Mouse (Mus musculus): Measurements from ENCODE around the gene Ppp1r11. TPM values are rescaled to one million over a fixed set of nuclear protein-coding genes. Genes with fewer than 3 reads are reported as not detected.

Gene Ppp1r11
- total and polyA plus RNA-seq, 3 experiments, result 23.1 to 111 (median 104) TPM

DNA sequence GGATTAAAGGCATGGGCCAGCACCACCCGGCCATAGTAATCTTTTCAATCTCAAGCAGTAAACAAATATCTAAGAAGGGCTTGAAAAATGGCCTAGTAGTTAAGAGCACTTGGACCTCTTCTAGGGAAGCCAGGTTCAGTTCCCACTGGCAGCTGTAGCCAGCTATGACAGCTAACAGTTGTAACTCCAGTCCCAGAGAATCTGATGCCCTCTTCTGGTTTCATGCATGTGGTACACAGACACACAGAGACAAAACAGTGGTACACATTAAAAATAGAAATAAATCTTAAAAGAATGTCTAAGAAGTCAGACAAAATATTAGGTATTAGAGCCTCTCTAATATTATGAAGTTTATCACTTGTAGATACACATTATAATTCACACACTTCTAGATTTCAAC is 9.6 kb upstream of the Ppp1r11 start:
- DNase-seq, result no peak

DNA sequence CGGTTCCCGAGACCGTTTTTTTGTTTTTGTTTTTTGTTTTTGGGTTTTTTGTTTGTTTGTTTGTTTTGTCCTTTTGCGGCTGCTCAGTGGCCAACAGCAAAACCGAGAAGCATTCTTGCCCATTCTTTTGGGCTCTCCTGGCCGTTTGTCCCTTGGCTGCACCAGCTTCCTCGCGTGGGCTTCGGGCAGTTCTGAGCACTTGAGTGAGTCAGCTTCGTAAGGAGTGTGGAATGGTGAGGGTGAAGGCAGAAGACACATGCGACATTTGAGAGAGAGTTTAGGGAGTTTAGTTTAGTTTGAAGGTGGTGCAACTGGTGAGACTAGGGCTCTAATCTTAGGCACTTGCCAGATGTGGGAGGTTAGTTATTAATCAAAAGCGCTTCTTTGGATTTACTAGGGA is 7.3 kb upstream of the Ppp1r11 start:
- DNase-seq, result no peak

DNA sequence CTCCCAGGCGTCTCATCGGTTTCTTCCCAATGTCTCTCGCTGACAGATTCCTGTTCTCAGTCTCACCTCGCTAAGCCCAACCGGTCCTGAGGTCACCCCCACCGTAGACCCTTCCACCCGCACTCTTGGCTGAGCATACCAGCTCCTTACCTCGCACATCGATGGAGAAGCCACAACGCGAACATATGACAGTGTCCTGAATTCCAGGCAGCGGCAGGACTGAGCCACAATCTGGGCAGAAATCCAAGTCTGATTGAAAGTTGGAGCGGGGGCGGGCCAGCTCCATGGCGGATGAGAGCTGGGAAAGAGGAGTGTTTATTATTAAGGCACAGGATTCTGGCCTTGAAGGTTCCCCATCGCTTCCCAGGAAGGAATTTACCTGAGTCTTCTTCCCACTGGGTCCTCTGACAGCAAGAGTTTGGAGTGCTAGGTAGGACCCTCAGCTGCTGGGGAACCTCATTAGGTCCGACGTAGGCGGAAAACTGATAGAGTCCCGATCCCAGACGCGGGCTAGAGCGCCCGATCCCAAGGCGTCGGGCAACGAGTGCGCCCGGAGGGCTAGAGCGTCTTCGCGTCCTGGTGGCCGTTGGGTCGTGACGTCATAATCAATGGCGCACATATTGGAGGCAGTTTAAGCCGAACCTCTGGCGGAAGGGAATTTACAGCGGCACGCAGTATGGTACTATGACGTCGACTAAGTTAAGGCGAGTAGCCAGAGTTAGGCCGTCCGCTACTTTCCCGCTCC is 6.6 kb upstream of the Ppp1r11 start, which contains the start of the genes Znrd1 and Znrd1as:
TSS of gene Znrd1 (minus strand) at position 561 of the 745 bp plus-strand sequence.
TSS of gene Znrd1as (plus strand) at position 594 of the 745 bp plus-strand sequence.
- DNase-seq, result peak; percentile 96

DNA sequence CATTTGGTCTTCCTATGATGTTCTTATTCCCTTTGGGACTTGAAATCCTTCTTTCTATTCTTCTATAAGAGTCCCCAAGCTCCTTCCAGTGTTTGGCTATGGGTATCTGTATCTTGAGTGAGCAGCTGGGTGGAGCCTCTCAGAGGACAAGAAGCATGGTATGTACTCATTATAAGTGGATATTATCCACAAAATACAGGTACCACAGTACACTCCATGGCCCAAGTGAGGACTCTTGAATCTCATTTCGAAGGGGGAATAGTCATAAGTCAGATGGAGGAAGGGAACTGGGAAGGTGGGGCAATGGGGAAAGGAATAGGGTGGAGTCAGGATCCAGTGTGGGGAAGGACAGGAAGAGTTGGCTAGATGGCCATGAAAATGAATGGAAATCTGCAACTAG is 1.5 kb upstream of the Ppp1r11 start:
- no peak for DNase-seq

DNA sequence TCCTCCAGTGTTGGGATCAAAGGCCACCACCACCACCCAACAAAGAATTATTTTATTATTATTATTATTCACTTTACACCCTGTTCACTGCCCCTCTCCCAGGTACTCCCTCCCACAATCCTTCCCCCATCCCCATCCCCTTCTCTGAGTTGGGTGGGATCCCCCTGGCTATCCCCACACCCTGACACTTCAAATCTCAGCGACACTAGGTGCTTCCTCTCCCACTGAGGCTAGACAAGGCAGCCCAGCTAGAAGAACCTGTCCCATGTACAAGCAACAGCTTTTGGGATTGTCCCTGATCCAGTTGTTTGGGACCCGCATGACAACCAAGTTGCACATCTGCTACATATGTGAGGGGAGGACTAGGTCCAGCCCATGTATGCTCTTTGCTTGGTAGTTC is 1.1 kb upstream of the Ppp1r11 start:
- no peak for DNase-seq

DNA sequence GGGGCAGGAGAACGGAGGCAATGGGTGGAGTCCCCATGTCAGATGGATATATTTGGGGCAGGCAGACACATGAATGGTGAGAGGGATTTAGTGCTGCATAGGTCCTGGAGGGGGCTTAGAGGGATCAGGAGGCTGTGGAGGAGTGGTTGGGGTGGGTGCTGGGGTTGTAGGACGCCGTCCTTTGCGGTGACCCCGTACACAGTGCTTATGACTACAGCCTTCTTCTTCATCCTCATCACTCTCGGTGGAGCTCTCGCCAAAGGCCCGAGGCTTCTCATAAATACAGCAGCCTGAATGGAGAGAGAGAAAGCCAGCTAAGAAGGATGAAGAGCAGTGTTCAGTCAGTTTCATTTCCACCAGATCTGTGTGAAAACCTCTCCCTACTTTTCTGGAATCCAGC is 2.3 kb downstream of the Ppp1r11 start:
- no peak for DNase-seq

DNA sequence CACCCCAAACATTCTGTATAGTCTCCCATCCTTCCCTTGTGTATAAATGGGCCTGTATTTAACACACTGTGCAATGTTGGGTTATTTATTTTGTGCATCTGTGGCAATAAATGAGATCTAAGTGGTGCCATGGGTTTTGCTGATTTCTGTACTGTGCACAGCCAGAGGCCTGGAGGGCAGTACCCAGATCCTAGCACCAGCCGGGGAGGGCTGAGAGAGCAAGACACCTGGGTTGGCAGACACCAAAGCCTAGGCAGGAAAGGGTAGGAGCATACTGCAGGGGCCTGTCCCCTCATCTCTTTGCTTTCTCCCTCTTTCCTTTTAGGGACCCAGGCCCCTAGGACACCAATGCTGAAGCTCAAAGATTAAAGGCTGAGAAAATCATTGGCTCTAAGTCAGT is 3.3 kb downstream of the Ppp1r11 start:
- DNase-seq, result no peak

DNA sequence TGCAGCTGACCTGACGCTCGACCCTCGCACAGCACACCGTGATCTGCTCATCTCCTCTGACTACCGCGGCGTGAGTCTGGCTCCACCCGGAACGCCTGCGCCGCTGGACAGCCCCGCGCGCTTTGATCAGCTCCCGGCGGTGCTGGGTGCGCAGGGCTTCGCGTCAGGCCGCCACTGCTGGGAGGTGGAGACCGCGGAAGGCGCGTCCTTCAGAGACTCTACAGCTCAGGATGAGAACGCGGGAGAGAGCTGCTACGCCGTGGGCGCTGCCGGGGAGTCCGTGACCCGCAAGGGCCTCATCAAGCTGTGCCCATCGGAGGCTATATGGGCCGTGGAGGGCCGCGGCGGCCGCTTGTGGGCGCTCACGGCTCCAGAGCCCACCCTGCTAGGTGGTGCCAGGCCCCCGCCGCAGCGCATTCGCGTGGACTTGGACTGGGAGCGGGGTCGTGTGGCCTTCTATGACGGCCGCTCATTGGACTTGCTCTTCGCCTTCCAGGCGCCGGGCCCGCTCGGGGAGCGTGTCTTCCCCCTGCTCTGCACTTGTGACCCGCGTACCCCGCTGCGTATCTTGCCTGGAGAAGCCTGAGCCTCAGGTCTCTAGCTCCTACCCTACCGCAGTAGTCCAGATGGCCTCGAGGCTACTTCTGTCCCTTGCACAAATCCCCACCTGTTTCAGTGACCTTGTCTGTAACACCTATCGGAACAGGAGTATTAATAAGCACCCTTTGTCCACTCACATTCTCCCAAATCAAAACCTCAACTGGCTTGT is 4.3 kb downstream of the Ppp1r11 start:
- peak; percentile 85 for DNase-seq

DNA sequence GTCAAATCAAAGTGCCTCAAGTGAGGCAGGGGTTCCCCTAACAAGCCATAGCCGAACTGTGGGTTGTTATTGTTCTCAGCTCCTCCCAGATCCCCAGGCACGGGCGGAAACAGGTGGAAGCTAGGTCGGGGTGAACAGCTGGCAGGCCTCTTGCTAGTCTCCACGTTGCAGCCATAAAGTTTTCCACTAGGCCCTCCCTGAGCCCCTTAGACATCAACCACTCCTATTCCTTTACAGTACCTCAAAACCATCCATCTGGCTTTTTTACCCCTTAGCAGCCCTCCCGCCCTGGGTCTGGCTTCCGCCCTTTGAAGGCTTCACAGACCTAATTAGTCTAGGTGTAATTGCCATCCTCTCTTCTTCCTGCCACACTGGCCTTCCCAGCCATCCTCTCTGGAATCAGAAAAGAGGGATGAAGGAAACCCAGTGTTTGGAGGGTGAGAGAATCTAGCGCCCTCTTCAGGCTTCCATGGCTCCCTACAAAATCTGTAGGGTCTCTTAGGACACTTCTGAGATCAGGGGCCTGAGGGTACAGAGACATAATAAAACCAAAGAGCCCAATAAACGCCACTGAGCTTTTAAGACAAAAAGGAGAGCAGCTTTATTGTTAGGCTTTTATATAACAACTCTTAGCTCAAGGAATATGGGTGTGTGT is 7.3 kb downstream of the Ppp1r11 start:
- no peak for DNase-seq

DNA sequence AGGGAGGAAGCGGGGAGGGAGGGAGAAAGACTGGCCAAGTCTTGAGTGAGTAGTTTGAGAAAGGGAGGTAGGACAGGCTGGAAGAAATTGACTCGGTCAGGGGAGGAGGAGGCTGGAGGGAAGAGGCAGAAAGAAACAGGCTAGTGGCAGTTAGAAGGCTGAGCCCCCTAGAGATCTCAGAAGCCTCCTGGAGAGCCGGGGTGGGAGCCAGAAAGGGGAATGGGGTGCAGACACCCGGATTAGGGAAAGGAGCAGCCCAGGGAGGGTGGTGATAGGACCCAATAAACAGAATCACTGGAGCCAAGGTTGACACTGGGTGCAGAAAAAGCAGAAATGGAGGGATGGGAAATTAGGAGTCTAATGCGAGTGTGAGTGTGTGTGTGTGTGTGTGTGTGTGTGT is 7.8 kb downstream of the Ppp1r11 start:
- no peak for DNase-seq

DNA sequence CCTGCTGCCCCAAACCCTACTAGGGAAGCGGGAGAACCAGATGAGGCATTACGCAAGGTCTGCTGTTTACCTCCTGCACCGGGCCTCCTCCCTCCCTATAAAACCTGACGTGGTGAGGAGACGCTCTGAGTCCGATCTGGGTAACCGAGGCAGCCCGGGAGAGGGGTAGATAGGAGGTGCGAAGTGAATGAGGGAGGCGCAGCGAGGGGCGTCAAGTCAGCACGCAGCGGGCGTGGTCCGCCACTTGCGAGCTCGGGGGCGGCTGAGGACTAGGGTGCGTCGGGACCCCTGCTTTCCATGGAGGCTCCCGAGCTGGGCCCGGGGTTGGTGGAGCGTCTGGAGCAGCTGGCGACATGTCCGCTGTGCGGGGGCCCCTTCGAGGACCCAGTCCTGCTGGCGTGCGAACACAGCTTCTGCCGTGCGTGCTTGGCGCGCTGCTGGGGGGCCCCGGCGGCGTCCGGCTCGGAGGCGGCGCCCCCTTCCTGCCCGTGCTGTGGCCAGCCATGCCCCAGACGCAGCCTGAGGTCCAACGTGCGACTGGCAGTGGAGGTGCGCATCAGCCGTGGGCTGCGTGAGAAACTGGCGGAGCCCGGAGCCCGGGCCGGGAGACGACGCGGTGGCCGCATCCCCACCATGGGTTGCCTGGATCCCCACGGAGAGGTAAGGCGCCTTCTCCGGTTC is 8.6 kb downstream of the Ppp1r11 start, which contains the start of gene Rnf39:
TSS of gene Rnf39 (plus strand) at position 128 of the 681 bp plus-strand sequence.
- DNase-seq, result peak; percentile 42

DNA sequence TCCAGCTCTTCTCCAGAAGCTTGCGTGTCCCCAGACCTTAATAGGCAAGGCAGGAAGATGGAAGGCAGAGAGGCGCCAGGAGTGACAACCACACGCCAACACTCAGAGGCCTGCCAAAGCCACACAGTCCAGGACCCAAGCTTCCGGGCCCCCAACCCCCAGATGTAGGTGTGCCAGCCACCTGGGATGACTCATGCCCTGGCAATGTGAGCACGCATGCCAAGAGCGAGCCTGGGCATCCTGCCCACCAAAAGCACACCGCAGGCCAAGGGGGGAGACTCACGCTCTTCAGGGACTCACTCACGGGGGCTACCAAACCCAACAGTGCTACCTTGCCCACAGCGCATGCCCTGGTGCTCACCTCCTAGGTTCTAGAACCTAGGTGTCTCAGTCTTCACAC is 9.2 kb downstream of the Ppp1r11 start:
- peak; percentile 51 for DNase-seq

DNA sequence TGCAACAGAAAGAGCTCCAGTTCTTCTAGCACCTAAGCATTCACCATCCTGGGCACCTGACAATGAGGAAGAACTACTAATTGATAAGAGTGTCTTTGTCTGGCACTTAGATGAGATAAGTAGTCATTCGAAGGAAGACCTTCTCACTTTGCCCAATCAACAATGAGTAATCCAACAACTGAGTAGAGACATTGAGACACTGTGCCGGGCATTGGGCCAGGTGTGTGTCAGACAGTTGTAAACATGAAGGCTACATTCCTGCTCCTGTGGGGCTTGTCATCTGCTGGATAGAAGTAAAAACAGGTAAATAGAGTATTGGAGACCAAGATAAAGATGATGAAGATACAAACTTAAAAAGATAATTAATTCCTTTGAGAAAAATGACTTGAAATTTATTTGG is 13.5 kb downstream of the Ppp1r11 start:
- peak; percentile 87 for DNase-seq

DNA sequence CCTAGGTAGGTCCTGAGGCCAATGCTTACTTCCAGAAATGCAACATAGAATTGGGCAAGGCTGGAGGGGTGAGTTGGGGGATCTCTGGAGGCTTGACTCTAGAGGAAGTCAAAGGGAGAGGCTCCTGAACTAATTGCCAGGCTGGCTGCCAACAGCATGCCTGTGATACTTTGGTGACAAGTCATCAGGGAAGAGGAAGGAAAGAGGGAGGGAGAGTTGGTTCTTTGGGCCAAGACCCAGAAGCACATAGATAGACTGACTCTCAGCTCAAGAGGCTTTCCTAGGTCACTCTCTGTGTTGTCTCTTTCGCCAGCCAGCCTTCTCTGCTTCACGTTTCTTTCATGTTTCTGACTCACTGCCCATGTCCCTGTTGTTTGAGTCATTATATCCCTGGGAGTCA is 19.7 kb downstream of the Ppp1r11 start:
- DNase-seq, result peak; percentile 71

DNA sequence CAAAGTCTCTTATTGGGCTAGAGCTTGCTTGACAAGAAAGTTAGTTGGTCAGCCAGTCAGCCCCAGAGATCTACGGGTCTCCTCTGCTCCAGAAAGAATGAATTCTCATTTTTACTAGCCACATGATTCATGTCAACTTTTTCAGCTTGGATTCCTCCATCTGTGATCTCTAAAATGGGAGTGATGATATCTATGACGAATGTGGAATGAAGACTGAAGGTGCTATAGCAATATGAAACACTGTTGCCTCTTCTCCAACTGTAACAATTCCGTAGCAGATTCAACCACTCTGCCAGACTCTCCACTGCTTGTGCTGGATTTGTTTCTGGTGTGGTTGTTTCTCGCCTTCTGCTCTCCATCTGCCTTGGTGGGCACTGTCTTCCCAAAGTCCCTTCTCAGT is 20.4 kb downstream of the Ppp1r11 start:
- no peak for DNase-seq

DNA sequence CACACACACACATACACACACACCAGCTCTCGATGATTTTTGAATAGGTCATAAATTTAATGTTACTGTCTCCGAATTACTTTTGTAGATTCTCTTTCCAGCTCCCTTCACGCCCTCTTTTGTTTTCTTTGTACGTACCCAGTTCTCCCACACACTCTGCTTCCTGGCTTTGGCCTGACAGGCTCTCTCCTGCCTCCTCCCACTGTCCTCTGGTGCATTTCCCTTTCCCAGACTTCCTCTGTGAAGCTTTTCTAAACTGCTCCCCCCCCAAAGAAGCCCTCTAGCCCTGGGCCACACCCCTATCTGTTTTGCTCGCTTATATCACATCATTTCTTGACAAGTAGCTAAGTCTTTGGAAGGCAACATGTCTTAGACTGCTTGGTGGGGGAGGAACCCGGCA is 21.3 kb downstream of the Ppp1r11 start:
- DNase-seq, result no peak

DNA sequence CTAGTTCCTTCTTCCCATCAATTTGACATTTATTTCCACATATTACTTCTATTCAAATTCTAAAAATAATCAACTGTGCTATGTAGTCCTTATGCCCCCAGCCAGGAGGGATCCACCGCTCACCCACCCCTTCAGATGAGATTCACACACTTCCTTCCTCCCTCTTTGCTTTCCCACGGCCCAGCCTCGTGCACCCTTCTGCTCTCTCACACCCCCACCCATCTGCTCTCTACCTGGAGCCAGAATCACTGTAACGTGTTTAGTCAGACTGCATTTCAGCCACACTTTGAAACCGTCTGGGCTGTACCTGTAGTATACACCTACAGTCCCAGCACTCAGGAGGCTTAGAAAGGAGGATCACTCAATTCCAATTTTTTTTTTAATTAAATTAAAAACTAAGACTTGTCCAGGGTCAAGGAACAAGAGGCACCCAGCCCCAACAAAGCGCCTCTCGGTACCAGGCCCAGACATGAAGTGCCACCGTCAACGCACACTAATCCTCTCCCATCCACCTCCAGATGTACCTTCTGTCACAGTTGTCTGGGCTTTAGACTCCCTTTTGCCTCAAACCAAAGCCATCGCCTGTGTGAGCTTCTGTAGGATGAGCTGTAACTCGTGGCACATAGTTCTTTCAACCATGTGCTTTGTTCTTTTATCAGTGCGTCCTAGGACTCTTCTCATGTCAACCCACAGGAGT is 22.2 kb downstream of the Ppp1r11 start:
- no peak for DNase-seq

DNA sequence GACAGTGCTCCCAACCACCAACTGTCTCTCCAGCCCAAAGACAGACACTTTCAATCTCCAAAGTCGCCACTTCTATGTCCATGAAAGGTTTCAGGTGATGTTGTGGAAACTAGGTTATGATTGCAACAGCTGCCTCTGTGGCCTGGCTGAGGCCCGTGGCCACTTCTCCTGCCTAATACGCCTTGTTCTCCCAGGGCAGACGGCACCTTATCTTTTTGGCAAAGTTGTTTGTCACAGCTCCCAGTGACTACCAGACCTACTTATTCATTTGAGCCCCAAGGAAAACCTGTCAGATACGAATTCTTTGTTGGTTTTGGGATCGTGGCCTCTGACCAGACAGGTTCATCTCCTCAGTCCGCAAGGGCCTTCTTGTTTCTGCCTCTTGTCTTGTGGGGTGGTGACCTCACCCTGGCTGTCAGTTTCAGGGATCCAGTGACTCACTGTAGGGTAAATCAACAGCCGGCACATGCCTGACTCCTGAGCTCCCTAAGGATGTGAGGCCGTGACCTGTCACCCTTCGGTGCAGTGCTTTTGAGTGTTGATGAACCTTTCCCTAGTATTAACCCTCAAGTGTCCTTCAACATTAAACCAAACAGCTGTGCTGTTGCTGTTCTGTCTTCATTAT is 23.9 kb downstream of the Ppp1r11 start:
- peak; percentile 73 for DNase-seq

DNA sequence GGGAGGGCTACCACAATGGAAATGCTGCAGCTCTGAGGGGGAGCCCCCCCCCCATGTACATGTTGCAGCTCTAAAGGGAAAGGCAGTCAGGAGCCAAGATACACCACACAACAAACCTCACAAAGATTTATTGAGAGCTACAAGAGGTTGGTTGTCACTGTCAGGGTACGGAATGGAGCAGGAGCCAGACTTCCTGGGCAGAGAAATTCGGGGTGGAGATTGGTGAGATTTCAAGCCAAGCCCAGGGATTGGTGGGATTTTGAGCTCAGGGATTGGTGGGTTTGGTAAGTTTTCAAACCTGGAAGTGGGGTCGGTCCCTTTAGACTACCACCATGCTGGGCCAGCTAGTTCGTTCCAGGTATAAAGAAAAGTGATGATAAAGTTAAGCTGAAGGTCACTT is 28.1 kb downstream of the Ppp1r11 start:
- no peak for DNase-seq

DNA sequence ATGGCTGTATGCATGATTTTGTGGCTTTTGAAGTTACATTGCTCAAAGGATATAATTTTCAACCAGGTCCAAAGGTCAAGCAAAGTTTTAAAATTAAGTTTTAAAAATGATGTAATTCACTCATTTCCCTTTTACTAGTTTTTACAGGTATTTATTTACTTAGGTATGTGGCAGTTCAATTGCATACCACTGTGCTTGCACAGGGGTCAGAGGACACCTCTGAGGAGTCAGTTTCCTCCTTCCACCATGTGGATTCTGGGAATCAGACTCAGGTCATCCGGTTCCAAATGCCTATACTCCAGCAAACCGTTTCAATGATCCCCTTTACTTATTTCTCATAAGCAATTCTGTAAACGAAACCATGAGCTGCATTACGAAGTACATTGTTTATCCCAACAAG is 28.8 kb downstream of the Ppp1r11 start:
- DNase-seq, result no peak

DNA sequence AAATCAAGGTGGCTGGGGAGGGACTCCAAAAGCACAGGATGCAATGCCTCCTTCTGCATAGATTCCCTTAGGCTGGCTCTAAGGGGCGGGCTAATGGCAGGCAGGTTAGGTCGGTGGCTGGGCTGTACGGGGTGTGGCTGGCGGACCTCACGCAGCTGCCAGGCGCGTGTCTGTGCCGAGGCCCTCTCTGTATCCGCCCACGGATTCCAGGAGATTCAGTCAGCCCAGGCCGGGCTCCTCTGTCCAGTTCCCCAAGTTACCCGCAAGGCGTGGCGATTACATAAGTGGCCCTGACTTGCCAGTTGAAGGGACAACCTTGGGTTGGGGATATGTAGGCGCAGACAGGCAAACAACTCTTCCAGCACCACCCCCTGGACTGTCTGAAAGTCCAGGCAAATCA is 31.3 kb downstream of the Ppp1r11 start:
- peak; percentile 84 for DNase-seq

Measured in adrenal gland, adult 2 months (tissue).